Mouse (Mus musculus): ENCODE data around the gene Wdcp. TPM values are rescaled to one million over a fixed set of nuclear protein-coding genes. Genes with fewer than 3 reads are reported as not detected.
"Not testable (repeated sequence)": the region's sequence is repeated elsewhere in the genome, so short reads cannot be mapped to it uniquely, and the experiment has no call there.

The Wdcp gene
- polyA plus RNA-seq, 1 experiment from 2014 or later: 11.1 TPM

DNA sequence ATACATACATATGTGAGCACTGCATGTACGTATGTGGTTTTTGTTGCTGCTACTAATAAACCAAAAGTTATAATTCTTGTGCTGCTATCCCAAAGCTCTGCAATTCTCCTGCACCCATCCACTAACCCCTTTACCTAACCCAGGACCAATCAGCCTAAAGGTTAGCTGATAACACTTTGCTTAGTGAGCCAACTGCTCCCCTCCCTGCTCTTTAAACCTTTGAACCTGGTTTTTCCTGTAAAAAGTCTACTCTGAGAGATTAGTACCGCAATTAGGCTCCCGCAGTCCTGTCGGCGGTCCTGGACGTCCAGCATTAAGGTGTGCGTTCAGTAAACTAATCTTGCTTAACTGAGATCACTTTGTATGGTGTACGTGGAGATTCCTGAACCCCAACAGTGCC lies 32.5 kb downstream of the Wdcp start:
- no peaks in the 10 kb centered on the region for H3K4me1 ChIP-seq (replicated peaks; ENCODE audit: control insufficient read depth, insufficient read depth, low read length)
- no peak for DNase-seq (ENCODE audit: low spot score)
- H3K27ac ChIP-seq: no peak overlapping the region
- H3K9ac ChIP-seq: no peak overlapping the region
- H3K27me3 ChIP-seq (ENCODE audit: control insufficient read depth, insufficient read depth, low read length): no peaks in the 10 kb centered on the region
- no peak for ATAC-seq (ENCODE audit: low FRiP score)
- H3K9me3 ChIP-seq (ENCODE audit: control insufficient read depth, low read length): no peaks in the 10 kb centered on the region
- no peak overlapping the region for H3K4me2 ChIP-seq (replicated peaks)
- WGBS: 84% methylated on average over 8 of the region's 8 CpGs
- no peak overlapping the region for H3K4me3 ChIP-seq (replicated peaks; ENCODE audit: low read length)
- peaks cover 13% of the 10 kb centered on the region for H3K36me3 ChIP-seq (replicated peaks; ENCODE audit: control insufficient read depth, insufficient read depth)

DNA sequence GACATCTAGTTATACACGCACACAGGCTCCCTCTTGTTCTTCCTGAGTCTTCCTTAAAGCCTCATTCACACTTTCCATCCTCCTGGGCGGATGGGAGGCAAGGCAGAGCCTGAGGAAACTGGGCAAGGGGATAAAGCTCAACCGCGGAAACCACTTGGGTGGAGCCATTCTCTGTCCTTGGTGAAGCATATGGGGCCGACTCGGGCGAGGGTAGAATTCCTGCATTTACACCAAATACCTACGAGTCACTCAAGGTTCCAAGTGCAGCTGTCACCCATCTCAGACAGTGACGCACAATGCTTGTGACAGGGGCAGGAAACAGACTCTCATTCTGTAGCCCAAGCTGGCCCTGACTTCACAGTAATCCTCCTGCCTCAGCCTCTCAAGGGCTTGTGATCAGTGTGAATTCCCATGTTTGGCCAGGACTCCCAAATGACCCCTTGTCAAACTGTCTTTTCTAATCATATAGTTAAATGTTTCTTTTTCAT lies 35.2 kb downstream of the Wdcp start:
- H3K36me3 ChIP-seq (replicated peaks; ENCODE audit: control insufficient read depth, insufficient read depth): peaks cover 27% of the 10 kb centered on the region
- H3K27ac ChIP-seq: no peak overlapping the region
- no peaks in the 10 kb centered on the region for H3K4me1 ChIP-seq (replicated peaks; ENCODE audit: control insufficient read depth, insufficient read depth, low read length)
- no peak overlapping the region for H3K4me3 ChIP-seq (replicated peaks; ENCODE audit: low read length)
- H3K4me2 ChIP-seq (replicated peaks): no peak overlapping the region
- H3K9me3 ChIP-seq (ENCODE audit: control insufficient read depth, low read length): no peaks in the 10 kb centered on the region
- ATAC-seq (ENCODE audit: low FRiP score): no peak
- WGBS: 86% methylated on average over 9 of the region's 9 CpGs
- no peak overlapping the region for H3K9ac ChIP-seq
- no peaks in the 10 kb centered on the region for H3K27me3 ChIP-seq (ENCODE audit: control insufficient read depth, insufficient read depth, low read length)
- DNase-seq (ENCODE audit: low spot score): no peak

DNA sequence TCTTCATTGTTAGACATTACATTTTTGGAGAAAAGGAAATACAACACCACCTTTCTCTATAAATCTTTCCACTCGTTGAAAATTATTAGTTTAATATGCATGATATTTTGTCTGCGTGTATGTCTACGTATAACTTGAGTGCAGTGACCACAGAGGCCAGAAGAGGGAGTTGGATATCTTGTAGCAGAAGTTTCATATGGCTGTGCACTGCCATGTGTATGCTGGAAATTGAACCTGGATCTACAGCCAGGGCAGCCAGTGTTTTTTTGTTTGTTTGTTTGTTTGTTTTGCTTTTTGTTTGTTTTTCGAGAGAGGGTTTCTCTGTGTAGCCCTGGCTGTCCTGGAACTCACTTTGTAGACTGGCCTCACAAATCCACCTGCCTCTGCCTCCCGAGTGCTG lies 35.9 kb downstream of the Wdcp start:
- Histone ChIP-seq H3K27ac (no peak overlapping the region), H3K27me3 (ENCODE audit: control insufficient read depth, insufficient read depth, low read length) (no peaks in the 10 kb centered on the region), H3K4me2 (replicated peaks) (no peak overlapping the region), H3K36me3 (replicated peaks; ENCODE audit: control insufficient read depth, insufficient read depth) (peaks cover 30% of the 10 kb centered on the region), H3K4me3 (replicated peaks; ENCODE audit: low read length) (no peak overlapping the region), H3K4me1 (replicated peaks; ENCODE audit: control insufficient read depth, insufficient read depth, low read length) (no peaks in the 10 kb centered on the region), H3K9ac (no peak overlapping the region), H3K9me3 (ENCODE audit: control insufficient read depth, low read length) (no peaks in the 10 kb centered on the region)
- DNase-seq (ENCODE audit: low spot score) (no peak), ATAC-seq (ENCODE audit: low FRiP score) (no peak)
- WGBS: 99% methylated on average over 5 of the region's 5 CpGs

DNA sequence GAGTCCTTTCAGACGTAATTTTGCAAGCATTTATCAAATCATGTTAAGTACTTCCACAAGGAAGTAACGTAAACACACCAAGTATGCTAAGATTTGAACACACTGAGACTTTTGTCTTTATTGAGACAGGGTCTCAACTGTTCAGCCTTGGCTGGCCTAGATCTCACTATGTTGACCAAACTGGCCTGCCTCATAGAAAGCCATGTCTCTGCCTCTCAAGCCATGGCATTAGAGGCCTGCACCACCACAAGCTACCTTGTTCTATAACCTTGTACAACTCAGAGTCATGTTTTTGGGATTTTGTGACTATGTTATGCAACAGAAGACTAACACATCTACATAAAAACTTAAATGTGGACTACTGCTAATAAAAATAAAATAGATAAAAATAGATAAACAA lies 39.0 kb downstream of the Wdcp start:
- H3K9me3 ChIP-seq (ENCODE audit: control insufficient read depth, low read length): no peaks in the 10 kb centered on the region
- ATAC-seq (ENCODE audit: low FRiP score) (no peak), DNase-seq (ENCODE audit: low spot score) (no peak)
- no peak overlapping the region for H3K9ac ChIP-seq
- H3K27ac ChIP-seq: no peak overlapping the region
- H3K4me3 ChIP-seq (replicated peaks; ENCODE audit: low read length): no peak overlapping the region
- peaks cover 46% of the 10 kb centered on the region for H3K36me3 ChIP-seq (replicated peaks; ENCODE audit: control insufficient read depth, insufficient read depth)
- no peaks in the 10 kb centered on the region for H3K27me3 ChIP-seq (ENCODE audit: control insufficient read depth, insufficient read depth, low read length)
- 84% methylated on average over 2 of the region's 2 CpGs for WGBS
- H3K4me1 ChIP-seq (replicated peaks; ENCODE audit: control insufficient read depth, insufficient read depth, low read length): no peaks in the 10 kb centered on the region
- no peak overlapping the region for H3K4me2 ChIP-seq (replicated peaks)

DNA sequence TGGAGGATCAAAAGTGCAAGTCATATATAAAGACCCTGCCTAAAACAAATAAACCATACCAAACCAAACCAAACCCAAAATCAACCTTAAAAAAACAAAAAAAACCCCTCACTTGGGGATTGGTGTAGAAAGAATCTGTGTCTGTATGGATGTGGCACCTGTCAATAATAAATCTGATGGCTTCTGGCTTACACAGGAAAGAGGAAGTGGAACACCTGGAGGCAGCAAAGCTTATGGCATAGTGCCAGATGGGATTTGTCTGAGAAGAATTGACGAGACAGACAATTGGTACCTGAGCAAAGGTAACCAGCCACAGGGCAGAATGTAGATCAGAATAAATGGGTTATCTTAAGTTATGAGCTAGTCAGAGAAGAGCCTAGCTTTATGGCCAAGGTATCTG lies 42.0 kb downstream of the Wdcp start:
- Histone ChIP-seq H3K9me3 (ENCODE audit: control insufficient read depth, low read length) (no peaks in the 10 kb centered on the region), H3K4me3 (replicated peaks; ENCODE audit: low read length) (no peak overlapping the region), H3K27ac (no peak overlapping the region), H3K36me3 (replicated peaks; ENCODE audit: control insufficient read depth, insufficient read depth) (peaks cover 33% of the 10 kb centered on the region), H3K9ac (no peak overlapping the region), H3K4me2 (replicated peaks) (no peak overlapping the region), H3K27me3 (ENCODE audit: control insufficient read depth, insufficient read depth, low read length) (no peaks in the 10 kb centered on the region), H3K4me1 (replicated peaks; ENCODE audit: control insufficient read depth, insufficient read depth, low read length) (no peaks in the 10 kb centered on the region)
- DNase-seq (ENCODE audit: low spot score) (no peak), ATAC-seq (ENCODE audit: low FRiP score) (no peak)
- WGBS: 80% methylated on average over 1 of the region's 1 CpGs

DNA sequence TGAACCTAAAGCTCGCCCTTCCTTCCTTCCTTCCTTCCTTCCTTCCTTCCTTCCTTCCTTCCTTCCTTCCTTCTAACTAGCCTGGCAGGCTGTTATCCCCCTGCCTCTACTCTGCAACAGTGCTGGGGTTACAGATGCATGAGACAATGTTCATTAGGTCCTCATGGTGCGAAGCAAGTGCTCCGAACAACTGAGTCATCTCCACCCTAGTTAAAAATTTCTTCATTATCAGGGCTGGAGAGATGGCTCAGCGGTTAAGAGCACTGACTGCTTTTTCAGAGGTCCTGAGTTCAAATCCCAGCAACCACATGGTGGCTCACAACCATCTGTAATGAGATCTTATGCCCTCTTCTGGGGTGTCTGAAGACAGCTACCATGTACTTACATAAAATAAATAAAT lies 43.5 kb downstream of the Wdcp start:
- not testable (repeated sequence) for H3K4me1 ChIP-seq (replicated peaks; ENCODE audit: control insufficient read depth, insufficient read depth, low read length); H3K27me3 ChIP-seq (ENCODE audit: control insufficient read depth, insufficient read depth, low read length); H3K4me2 ChIP-seq (replicated peaks); H3K27ac ChIP-seq; H3K9ac ChIP-seq; H3K9me3 ChIP-seq (ENCODE audit: control insufficient read depth, low read length); ATAC-seq (ENCODE audit: low FRiP score); DNase-seq (ENCODE audit: low spot score); H3K4me3 ChIP-seq (replicated peaks; ENCODE audit: low read length)
- WGBS: 99% methylated on average over 4 of the region's 4 CpGs
- H3K36me3 ChIP-seq (replicated peaks; ENCODE audit: control insufficient read depth, insufficient read depth): peaks cover 40% of the 10 kb centered on the region

DNA sequence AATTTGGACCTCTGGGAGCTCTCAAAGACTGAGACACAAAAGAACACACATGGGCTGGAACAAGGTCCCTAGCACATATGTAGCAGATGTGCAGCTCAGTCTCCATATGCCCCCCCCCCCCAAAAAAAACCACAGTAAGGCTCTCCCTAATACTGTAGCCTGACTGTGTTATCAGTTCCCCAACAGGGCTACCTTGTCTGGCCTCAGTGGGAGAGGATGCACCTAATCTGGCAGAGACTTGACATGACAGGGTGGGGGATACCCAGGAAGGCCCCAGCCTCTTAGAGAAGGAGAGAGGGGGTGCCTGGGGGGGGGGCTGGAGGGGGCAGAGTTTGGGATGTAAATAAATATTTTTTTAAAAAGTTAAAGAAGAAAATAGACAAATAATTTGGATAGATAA lies 45.6 kb downstream of the Wdcp start:
- H3K27ac ChIP-seq: no peak overlapping the region
- H3K9me3 ChIP-seq (ENCODE audit: control insufficient read depth, low read length): no peaks in the 10 kb centered on the region
- H3K36me3 ChIP-seq (replicated peaks; ENCODE audit: control insufficient read depth, insufficient read depth): peaks cover 42% of the 10 kb centered on the region
- H3K4me3 ChIP-seq (replicated peaks; ENCODE audit: low read length): no peak overlapping the region
- H3K4me2 ChIP-seq (replicated peaks): no peak overlapping the region
- no peaks in the 10 kb centered on the region for H3K27me3 ChIP-seq (ENCODE audit: control insufficient read depth, insufficient read depth, low read length)
- DNase-seq (ENCODE audit: low spot score): no peak
- H3K4me1 ChIP-seq (replicated peaks; ENCODE audit: control insufficient read depth, insufficient read depth, low read length): no peaks in the 10 kb centered on the region
- no peak overlapping the region for H3K9ac ChIP-seq
- ATAC-seq (ENCODE audit: low FRiP score): no peak

DNA sequence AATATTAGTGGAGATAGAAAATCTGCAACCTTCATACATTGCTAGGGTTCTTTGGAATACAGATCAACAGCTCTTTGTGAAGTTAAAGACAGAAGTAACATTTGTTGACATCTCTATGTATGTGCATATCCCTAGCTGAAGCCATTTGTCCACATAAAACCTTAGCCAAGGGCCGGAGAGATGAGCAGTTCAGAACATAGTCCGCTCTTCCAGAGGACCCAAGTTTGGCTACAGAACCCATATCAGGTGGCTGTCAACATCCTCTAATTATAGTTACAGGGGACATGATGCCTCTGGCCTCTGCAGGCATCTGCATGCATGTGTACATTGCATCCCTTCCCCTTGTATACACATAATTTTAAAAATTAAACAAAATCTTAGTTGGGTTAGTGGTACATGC lies 46.1 kb downstream of the Wdcp start:
- H3K4me1 ChIP-seq (replicated peaks; ENCODE audit: control insufficient read depth, insufficient read depth, low read length): no peaks in the 10 kb centered on the region
- ATAC-seq (ENCODE audit: low FRiP score) (no peak), DNase-seq (ENCODE audit: low spot score) (no peak)
- H3K9ac ChIP-seq: no peak overlapping the region
- H3K27me3 ChIP-seq (ENCODE audit: control insufficient read depth, insufficient read depth, low read length): no peaks in the 10 kb centered on the region
- H3K4me2 ChIP-seq (replicated peaks): no peak overlapping the region
- H3K4me3 ChIP-seq (replicated peaks; ENCODE audit: low read length): no peak overlapping the region
- 96% methylated on average over 2 of the region's 2 CpGs for WGBS
- no peaks in the 10 kb centered on the region for H3K9me3 ChIP-seq (ENCODE audit: control insufficient read depth, low read length)
- H3K27ac ChIP-seq: no peak overlapping the region
- H3K36me3 ChIP-seq (replicated peaks; ENCODE audit: control insufficient read depth, insufficient read depth): peaks cover 46% of the 10 kb centered on the region

DNA sequence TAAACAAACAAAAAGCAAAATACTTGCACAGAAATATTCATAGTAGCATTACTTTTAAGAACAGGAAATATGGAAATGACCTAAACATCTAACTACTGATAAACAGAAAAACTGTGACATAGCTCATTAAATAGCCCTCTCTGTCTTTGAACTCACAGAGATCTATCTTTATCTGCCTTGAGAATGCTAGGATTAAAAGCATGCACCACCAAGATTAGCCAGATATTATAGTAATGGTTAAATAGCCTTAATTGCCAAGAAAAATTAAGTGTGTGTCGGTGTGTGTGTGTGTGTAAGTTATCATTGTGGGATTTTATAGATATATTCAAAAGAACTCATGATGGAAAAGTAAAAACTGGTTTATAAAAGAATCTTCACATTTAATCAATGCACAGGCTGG lies 46.8 kb downstream of the Wdcp start:
- no peak overlapping the region for H3K4me2 ChIP-seq (replicated peaks)
- H3K27me3 ChIP-seq (ENCODE audit: control insufficient read depth, insufficient read depth, low read length): no peaks in the 10 kb centered on the region
- DNase-seq (ENCODE audit: low spot score): no peak
- H3K4me1 ChIP-seq (replicated peaks; ENCODE audit: control insufficient read depth, insufficient read depth, low read length): no peaks in the 10 kb centered on the region
- ATAC-seq (ENCODE audit: low FRiP score): no peak
- 100% methylated on average over 1 of the region's 1 CpGs for WGBS
- no peak overlapping the region for H3K4me3 ChIP-seq (replicated peaks; ENCODE audit: low read length)
- H3K36me3 ChIP-seq (replicated peaks; ENCODE audit: control insufficient read depth, insufficient read depth): peaks cover 41% of the 10 kb centered on the region
- no peak overlapping the region for H3K9ac ChIP-seq
- no peak overlapping the region for H3K27ac ChIP-seq
- H3K9me3 ChIP-seq (ENCODE audit: control insufficient read depth, low read length): no peaks in the 10 kb centered on the region

DNA sequence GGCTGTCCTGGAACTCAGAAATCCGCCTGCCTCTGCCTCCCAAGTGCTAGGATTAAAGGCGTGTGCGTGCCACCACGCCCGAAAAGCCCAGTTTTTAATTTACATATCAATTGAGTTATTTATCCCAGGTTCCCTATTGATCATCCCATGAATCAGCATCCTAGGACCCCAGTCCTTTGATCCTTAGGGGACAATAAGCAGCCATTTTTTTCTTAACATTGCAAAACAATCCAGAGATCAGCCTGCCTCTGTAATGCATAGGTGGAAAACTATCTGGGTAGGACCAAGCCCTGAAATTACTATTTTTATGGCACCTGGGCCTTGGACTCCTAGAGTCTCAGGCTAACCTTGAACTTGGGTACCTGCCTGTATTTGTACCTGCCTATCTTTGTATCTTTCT lies 54.9 kb downstream of the Wdcp start:
- no peak for DNase-seq (ENCODE audit: low spot score)
- H3K4me1 ChIP-seq (replicated peaks; ENCODE audit: control insufficient read depth, insufficient read depth, low read length): no peaks in the 10 kb centered on the region
- no peak overlapping the region for H3K27ac ChIP-seq
- no peaks in the 10 kb centered on the region for H3K9me3 ChIP-seq (ENCODE audit: control insufficient read depth, low read length)
- H3K4me3 ChIP-seq (replicated peaks; ENCODE audit: low read length): no peak overlapping the region
- H3K27me3 ChIP-seq (ENCODE audit: control insufficient read depth, insufficient read depth, low read length): no peaks in the 10 kb centered on the region
- no peak overlapping the region for H3K9ac ChIP-seq
- H3K36me3 ChIP-seq (replicated peaks; ENCODE audit: control insufficient read depth, insufficient read depth): peaks cover 33% of the 10 kb centered on the region
- H3K4me2 ChIP-seq (replicated peaks): no peak overlapping the region
- WGBS: 90% methylated on average over 5 of the region's 5 CpGs
- no peak for ATAC-seq (ENCODE audit: low FRiP score)
